Mouse (Mus musculus) Muller cell, postnatal 12 days (primary cell): ENCODE results near the gene Add2.
A peak's percentile ranks its signal among the peaks of the same experiment; 100 is the strongest.

Experiments used
- DNase-seq: peaks from one replicate; pipeline ENCODE4 v3.0.0-alpha.2; 2015; ENCODE audit errors: inconsistent ontology term

The Add2 gene

GRCm38 (mm10) chr6:86136206-86136605 lies 107.7 kb downstream of the Add2 start:
- no peak for DNase-seq

- DNase-seq, result no peak
Measured at GRCm38 (mm10) chr6:86141284-86141683, 112.8 kb downstream of the Add2 start.

- peak; percentile 76 for DNase-seq
Measured at GRCm38 (mm10) chr6:86141820-86142219, 113.3 kb downstream of the Add2 start.

DNA sequence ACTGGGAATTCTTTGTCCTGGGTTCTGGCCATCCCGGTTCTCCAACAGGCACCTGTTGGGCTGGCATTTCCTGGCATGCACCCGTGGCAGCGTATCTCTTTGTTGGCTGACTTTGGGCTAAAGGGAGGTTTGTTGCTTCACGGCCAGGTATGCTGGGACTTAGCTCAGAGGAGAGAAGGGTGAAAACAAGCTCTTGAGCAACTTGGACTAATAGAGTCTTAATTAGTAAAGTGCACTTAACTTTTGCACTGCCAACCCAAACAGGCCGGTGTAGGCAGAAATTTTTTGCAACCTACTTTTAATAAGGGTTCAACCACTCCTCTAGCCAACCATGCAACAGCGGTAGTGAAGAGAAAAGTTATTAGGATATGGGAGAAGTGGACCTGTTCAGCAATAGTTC lies 116.5 kb downstream of the Add2 start:
- no peak for DNase-seq

DNA sequence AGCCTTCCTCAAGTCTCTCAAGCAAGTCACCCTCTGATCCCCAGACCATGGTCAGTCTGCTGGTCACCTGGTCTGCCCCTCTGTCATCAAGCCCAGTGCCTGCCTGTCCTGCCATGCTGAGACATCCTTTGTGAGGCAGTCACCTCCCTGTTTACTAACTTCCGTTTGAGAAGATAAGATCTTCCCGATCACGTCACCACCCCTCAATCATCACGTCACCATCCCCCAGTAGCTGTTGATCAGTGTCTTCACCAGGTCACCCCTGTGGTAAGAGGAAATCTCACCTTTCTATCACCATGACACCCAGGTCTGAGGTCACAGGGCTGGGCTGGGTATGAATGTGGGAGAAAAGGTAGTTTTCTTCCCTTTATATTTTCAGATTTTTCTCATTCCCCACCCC lies 120.0 kb downstream of the Add2 start:
- DNase-seq, result no peak

GRCm38 (mm10) chr6:86149001-86149400 lies 120.5 kb downstream of the Add2 start:
- DNase-seq, result peak; percentile 85

- DNase-seq, result no peak
Measured at GRCm38 (mm10) chr6:86152676-86153075, 124.2 kb downstream of the Add2 start.

- DNase-seq, result peak; percentile 79
Measured at GRCm38 (mm10) chr6:86153436-86153990, 125.0 kb downstream of the Add2 start.

DNA sequence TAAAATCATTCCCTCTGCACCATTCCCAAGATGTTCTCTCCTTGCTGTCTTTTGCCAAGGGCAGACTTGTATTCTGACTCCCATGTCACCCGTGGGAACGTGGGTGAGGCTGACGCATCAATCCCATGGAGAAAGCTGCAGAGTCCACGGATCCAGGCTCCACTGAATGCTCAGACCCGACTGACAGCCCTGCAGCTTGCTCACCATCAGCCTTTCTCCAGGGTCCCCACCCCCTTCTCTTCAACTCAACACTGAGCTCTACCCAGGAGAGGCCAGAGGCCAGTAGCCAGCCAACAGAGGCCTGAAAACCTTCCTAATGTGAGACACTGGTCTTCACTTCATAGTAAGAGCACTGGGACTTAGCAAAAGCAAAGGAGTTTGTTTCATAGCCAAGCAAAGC lies 125.5 kb downstream of the Add2 start:
- no peak for DNase-seq

DNA sequence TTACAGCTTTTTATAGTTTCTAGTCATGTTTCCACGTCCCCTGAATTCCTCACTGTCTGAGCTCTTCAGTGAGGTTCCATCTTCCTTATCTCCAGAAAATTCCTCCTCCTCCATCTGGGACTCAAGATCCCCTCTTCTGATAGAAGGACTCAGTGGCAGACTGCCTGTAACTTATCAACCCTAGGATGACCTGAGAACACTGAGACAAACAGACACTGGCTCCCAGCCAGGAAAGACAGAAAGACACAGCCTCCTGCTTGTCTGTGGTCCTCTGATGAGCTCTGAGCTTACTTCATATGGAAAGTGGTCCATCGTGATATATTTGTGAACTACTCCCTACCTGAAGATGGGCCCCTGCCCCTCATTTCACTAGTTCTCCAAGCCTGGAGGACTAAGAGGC lies 126.0 kb downstream of the Add2 start:
- no peak for DNase-seq

DNA sequence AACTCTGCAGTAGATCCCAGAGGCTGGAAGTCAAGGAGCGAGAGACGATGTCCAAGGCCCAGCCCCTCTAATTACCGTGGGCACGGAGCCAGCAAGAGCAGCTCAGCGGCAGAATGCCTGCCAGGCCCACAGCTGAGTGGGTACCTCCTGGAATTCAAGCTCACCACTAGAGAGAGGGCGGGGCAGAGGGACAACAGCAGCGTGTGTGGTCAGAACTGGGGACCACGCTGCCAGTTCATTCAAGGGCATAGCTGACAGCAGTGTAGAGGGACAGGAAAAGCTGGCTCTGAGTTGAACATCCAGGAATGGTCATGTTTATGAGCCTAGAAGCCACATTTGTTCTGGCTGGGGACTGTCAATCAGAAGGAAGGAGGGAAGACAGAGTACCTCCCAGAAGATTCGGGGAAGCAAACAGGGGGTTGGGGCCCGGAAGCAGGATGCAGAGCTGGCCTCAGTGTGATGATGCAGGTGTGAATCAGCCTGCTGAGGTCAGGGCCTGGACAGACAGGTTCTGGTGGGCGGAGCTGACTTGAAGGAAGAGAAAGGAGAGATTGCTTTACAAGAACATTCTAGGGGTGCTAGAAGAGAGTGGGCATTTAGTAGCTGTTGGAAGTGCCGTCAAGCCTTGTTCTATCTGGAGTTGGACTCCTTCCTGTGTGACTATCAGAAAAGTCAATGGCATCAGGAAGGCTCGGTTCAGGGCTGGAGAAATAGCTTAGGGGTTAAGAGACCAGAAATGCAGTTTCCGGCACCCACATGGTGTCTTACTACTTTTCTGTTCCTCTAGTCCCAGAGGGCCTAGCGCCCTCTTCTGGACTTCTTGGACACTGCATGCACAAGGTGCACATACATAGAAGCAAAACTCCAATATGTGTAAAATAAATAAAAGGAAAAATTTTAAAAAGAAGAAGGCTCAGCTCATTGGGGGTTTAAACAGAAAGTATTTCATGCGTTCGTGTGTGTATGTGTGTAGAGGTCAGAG lies 129.1 kb downstream of the Add2 start:
- peak; percentile 86 for DNase-seq

- no peak for DNase-seq
Measured at GRCm38 (mm10) chr6:86160878-86161277, 132.4 kb downstream of the Add2 start.

GRCm38 (mm10) chr6:86161586-86161985 lies 133.1 kb downstream of the Add2 start:
- DNase-seq, result no peak

DNA sequence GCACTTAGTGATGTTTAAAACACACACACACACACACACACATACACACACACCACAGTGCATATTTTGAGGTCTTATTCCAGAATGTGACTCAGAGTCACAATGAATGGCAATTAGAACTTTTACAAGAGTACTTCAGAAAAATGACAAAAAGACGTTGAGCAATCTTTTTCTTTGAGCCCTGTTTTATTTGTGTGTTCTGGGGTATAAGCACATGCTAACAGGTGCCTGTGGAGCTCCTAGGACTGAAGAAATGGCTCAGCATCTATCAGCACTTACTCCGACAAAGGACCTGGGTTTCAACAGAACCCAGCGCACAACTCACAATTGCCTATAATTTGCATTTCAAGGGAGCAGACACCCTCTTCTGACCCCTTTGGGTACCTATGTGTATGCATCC lies 135.5 kb downstream of the Add2 start:
- DNase-seq, result no peak

DNA sequence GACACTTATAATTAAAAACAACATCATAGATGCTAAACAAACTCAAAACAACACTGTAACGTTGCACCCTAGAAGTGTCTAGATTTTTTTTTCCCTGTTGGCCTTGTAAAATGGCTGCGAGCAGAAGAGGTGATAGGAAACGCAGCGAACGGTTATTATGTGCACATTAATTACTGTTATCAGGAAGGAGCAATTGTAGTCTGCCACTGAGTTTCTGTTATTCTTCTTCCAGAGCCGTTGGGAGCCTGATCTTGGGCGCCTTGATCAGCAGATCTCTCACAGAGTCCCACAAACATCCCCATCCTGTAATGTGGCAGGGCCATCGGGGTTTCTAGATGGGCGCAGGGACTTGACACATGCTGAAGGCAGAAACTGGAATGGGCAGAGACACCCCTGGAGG lies 137.9 kb downstream of the Add2 start:
- no peak for DNase-seq

- DNase-seq, result no peak
Measured at GRCm38 (mm10) chr6:86167851-86168250, 139.4 kb downstream of the Add2 start.

DNA sequence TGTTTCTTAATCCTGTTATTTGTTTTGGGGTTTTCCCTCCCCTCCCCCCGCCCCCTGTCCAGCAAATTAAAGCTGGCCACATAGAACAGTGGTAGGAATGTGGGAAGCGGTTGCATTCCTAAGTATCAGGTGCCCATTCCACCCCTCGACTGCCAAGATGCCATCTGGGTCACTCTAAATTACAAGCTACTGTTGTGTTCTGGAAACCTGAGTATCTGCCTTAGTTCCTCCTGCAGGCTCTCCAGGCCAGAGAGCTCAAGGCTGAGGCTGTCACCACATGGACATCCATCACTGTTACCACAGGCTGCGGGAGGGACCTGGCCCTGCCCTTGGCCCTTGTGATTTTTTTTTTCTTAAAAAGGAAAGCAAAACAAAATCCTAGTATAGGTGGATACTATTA lies 140.7 kb downstream of the Add2 start:
- peak; percentile 57 for DNase-seq
